Mouse (Mus musculus) heart, postnatal 0 days (tissue): ENCODE data around the gene Acsm4.

Experiments used
- CTCF ChIP-seq: IDR thresholded peaks from 2 replicates; pipeline ENCODE4 v1.5.1; 2016; ENCODE audit warnings: antibody characterized with exemption, control low read depth, low read depth
- EP300 ChIP-seq: IDR thresholded peaks from 2 replicates; pipeline ENCODE4 v1.6.1; 2016; ENCODE audit warnings: antibody characterized with exemption, low read depth

- TF ChIP-seq CTCF: no peak
- TF ChIP-seq EP300: no peak
These were observed 72.4 kb downstream of the Acsm4 start for GRCm38 (mm10) chr7:119762166-119762697.
